Mouse (Mus musculus): ENCODE data around the gene Gemin6.
"Not testable (repeated sequence)": the region's sequence is repeated elsewhere in the genome, so short reads cannot be mapped to it uniquely, and the experiment has no call there.

Gene Gemin6

GRCm38 (mm10) chr17:80224326-80225116 is at the start of gene Gemin6:
Gene Gemin6 (plus strand): TSS chr17:80224441.
- peak; percentile 90 for DNase-seq

- DNase-seq = peak; percentile 22
These were observed 49.4 kb upstream of the Gemin6 start for GRCm38 (mm10) chr17:80174699-80175385.

- DNase-seq = no peak
These were observed 48.9 kb upstream of the Gemin6 start for GRCm38 (mm10) chr17:80175386-80175739.

GRCm38 (mm10) chr17:80175966-80176365 is 48.3 kb upstream of the Gemin6 start:
- DNase-seq = no peak

GRCm38 (mm10) chr17:80178846-80179245 is 45.4 kb upstream of the Gemin6 start:
- not testable (repeated sequence) for DNase-seq

GRCm38 (mm10) chr17:80179959-80180358 is 44.3 kb upstream of the Gemin6 start:
- peak; percentile 86 for DNase-seq

GRCm38 (mm10) chr17:80180468-80180867 is 43.8 kb upstream of the Gemin6 start:
- DNase-seq = no peak

GRCm38 (mm10) chr17:80183615-80184014 is 40.6 kb upstream of the Gemin6 start:
- no peak for DNase-seq

GRCm38 (mm10) chr17:80193075-80193474 is 31.2 kb upstream of the Gemin6 start:
- DNase-seq = no peak

- DNase-seq = no peak
These were observed 25.0 kb upstream of the Gemin6 start for GRCm38 (mm10) chr17:80199160-80199778.

- DNase-seq = no peak
These were observed 18.6 kb upstream of the Gemin6 start for GRCm38 (mm10) chr17:80205657-80206056.

- no peak for DNase-seq
These were observed 18.0 kb upstream of the Gemin6 start for GRCm38 (mm10) chr17:80206301-80206670.

GRCm38 (mm10) chr17:80206671-80207581 is 17.3 kb upstream of the Gemin6 start, which contains the start of the genes Srsf7 and Ttc39d:
Gene Srsf7 (minus strand): TSS chr17:80207307.
Gene Ttc39d (plus strand): TSS chr17:80207460.
- peak; percentile 99 for DNase-seq

- not testable (repeated sequence) for DNase-seq
These were observed 10.2 kb upstream of the Gemin6 start for GRCm38 (mm10) chr17:80213998-80214397.

- DNase-seq = no peak
These were observed 4.1 kb upstream of the Gemin6 start for GRCm38 (mm10) chr17:80220131-80220530.

GRCm38 (mm10) chr17:80221202-80221601 is 3.0 kb upstream of the Gemin6 start:
- no peak for DNase-seq

GRCm38 (mm10) chr17:80221890-80222628 is 2.2 kb upstream of the Gemin6 start:
- peak; percentile 23 for DNase-seq

- DNase-seq = no peak
These were observed 412 bp upstream of the Gemin6 start for GRCm38 (mm10) chr17:80223829-80224228.

- not testable (repeated sequence) for DNase-seq
These were observed 901 bp downstream of the Gemin6 start for GRCm38 (mm10) chr17:80225142-80225541.

- no peak for DNase-seq
These were observed 5.2 kb downstream of the Gemin6 start for GRCm38 (mm10) chr17:80229396-80229795.

GRCm38 (mm10) chr17:80233844-80234243 is 9.6 kb downstream of the Gemin6 start:
- no peak for DNase-seq

GRCm38 (mm10) chr17:80234376-80234775 is 10.1 kb downstream of the Gemin6 start:
- no peak for DNase-seq

Data from lung, postnatal 10 days (tissue).